Mouse (Mus musculus) lung, postnatal 0 days (tissue): ENCODE measurements around the gene Recql5. TPM values are rescaled to one million over a fixed set of nuclear protein-coding genes. Genes with fewer than 3 reads are reported as not detected.

Experiments used
- ATAC-seq: fragments of 200-750 bp; cut with Nextera tagmentation; 2 replicates; pipeline ENCODE4 v1.8.0; 2017; ENCODE audit warnings: moderate library complexity
- DNase-seq: peaks from one replicate; pipeline ENCODE4 v3.0.0-alpha.2; 2016; ENCODE audit warnings: low spot score
- H3K27ac ChIP-seq: fragments of 300-500 bp; sonication (generic); 2 replicates; pipeline ENCODE4 v1.5.1; 2014; ENCODE audit warnings: antibody characterized with exemption, mild to moderate bottlenecking, low read length, mixed read lengths
- H3K27me3 ChIP-seq: fragments of 300-500 bp; sonication (generic); replicated peaks from 2 replicates; pipeline ENCODE4 v1.6.1; 2014; ENCODE audit warnings: low read length, mixed read lengths; ENCODE audit not compliant: insufficient read depth
- H3K36me3 ChIP-seq: fragments of 300-500 bp; sonication (generic); 2 replicates; pipeline ENCODE4 v1.6.1; 2014; ENCODE audit warnings: low read length, mixed read lengths; ENCODE audit not compliant: insufficient read depth
- H3K4me1 ChIP-seq: fragments of 300-500 bp; sonication (generic); 2 replicates; pipeline ENCODE4 v1.6.1; 2014; ENCODE audit warnings: antibody characterized with exemption, low read depth, low read length, mixed read lengths; ENCODE audit not compliant: insufficient read depth
- H3K4me2 ChIP-seq: fragments of 300-500 bp; sonication (generic); replicated peaks from 2 replicates; pipeline ENCODE4 v1.6.1; 2014; ENCODE audit warnings: low read depth, mild to moderate bottlenecking, low read length, moderate library complexity, mixed read lengths
- H3K4me3 ChIP-seq: fragments of 300-500 bp; sonication (generic); 2 replicates; pipeline ENCODE4 v1.5.1; 2014; ENCODE audit warnings: low read depth, low read length
- H3K9ac ChIP-seq: fragments of 300-500 bp; sonication (generic); replicated peaks from 2 replicates; pipeline ENCODE4 v1.6.1; 2014; ENCODE audit warnings: low read depth, mild to moderate bottlenecking
- H3K9me3 ChIP-seq: fragments of 300-500 bp; sonication (generic); 2 replicates; pipeline ENCODE4 v1.6.1; 2016; ENCODE audit warnings: low read length, mixed read lengths
- CTCF ChIP-seq: IDR thresholded peaks from 2 replicates; pipeline ENCODE4 v1.5.1; 2016; ENCODE audit warnings: antibody characterized with exemption, mild to moderate bottlenecking
- EP300 ChIP-seq: IDR thresholded peaks from 2 replicates; pipeline ENCODE4 v1.6.1; 2016; ENCODE audit warnings: antibody characterized with exemption, mild to moderate bottlenecking, control low read depth
- WGBS: fragments of 180-500 bp; shearing (Covaris S2); extraction: QIAGEN DNeasy Blood & Tissue Kit; methylation state at CpG from one replicate; pipeline ENCODE4 v1.1.7; 2014; 5-methylcytosine and 5-hydroxymethylcytosine counted together
- polyA plus RNA-seq: library from polyadenylated mRNA; unstranded; fragments of >200 nt; fragmentation: Nextera tagmentation; extraction: Ambion mirVana; gene quantifications from 2 replicates; pipeline ENCODE4 v1.2.1, GENCODE M21; 2015

Recql5 gene
- polyA plus RNA-seq, 1 experiment from 2014 or later, result 9.2 TPM

GRCm38 (mm10) chr11:115883251-115883650 is 50.0 kb downstream of the Recql5 start:
- Histone ChIP-seq H3K4me3 (no peak overlapping the region), H3K4me2 (no peak overlapping the region), H3K4me1 (no peaks in the 10 kb centered on the region), H3K9ac (no peak overlapping the region), H3K36me3 (no peaks in the 10 kb centered on the region), H3K9me3 (no peaks in the 10 kb centered on the region), H3K27ac (no peak overlapping the region), H3K27me3 (no peaks in the 10 kb centered on the region)
- ATAC-seq (no peak), DNase-seq (no peak)
- 19% methylated on average over 16 of the region's 17 CpGs for WGBS
- TF ChIP-seq CTCF (no peak), EP300 (no peak)

- Histone ChIP-seq H3K27me3 (no peaks in the 10 kb centered on the region), H3K4me2 (no peak overlapping the region), H3K4me1 (no peaks in the 10 kb centered on the region), H3K36me3 (no peaks in the 10 kb centered on the region), H3K4me3 (no peak overlapping the region), H3K9ac (no peak overlapping the region), H3K27ac (no peak overlapping the region), H3K9me3 (no peaks in the 10 kb centered on the region)
- no peak for DNase-seq
- 28% methylated on average over 5 of the region's 5 CpGs for WGBS
- no peak for ATAC-seq
- TF ChIP-seq EP300, result no peak
- TF ChIP-seq CTCF, result peak; percentile 87
Measured at GRCm38 (mm10) chr11:115881002-115881401, 52.3 kb downstream of the Recql5 start.

GRCm38 (mm10) chr11:115878071-115878470 is 55.2 kb downstream of the Recql5 start:
- no peak for TF ChIP-seq CTCF
- TF ChIP-seq EP300, result no peak
- DNase-seq (no peak), ATAC-seq (no peak)
- Histone ChIP-seq H3K27me3 (no peaks in the 10 kb centered on the region), H3K36me3 (no peaks in the 10 kb centered on the region), H3K9me3 (no peaks in the 10 kb centered on the region), H3K4me3 (no peak overlapping the region), H3K4me2 (no peak overlapping the region), H3K4me1 (no peaks in the 10 kb centered on the region), H3K27ac (no peak overlapping the region), H3K9ac (no peak overlapping the region)
- 73% methylated on average over 8 of the region's 8 CpGs for WGBS

GRCm38 (mm10) chr11:115877174-115877755 is 56.0 kb downstream of the Recql5 start:
- ATAC-seq (no peak), DNase-seq (no peak)
- H3K27me3 ChIP-seq, result no peaks in the 10 kb centered on the region
- no peak overlapping the region for H3K4me3 ChIP-seq
- 53% methylated on average over 6 of the region's 6 CpGs for WGBS
- no peaks in the 10 kb centered on the region for H3K4me1 ChIP-seq
- H3K36me3 ChIP-seq, result no peaks in the 10 kb centered on the region
- no peak overlapping the region for H3K9ac ChIP-seq
- H3K27ac ChIP-seq, result no peak overlapping the region
- H3K4me2 ChIP-seq, result no peak overlapping the region
- H3K9me3 ChIP-seq, result no peaks in the 10 kb centered on the region
- TF ChIP-seq EP300, result no peak
- no peak for TF ChIP-seq CTCF

- DNase-seq (no peak), ATAC-seq (no peak)
- no peak overlapping the region for H3K4me2 ChIP-seq
- H3K9ac ChIP-seq, result no peak overlapping the region
- WGBS, result 80% methylated on average over 5 of the region's 5 CpGs
- no peaks in the 10 kb centered on the region for H3K27me3 ChIP-seq
- H3K4me1 ChIP-seq, result no peaks in the 10 kb centered on the region
- H3K36me3 ChIP-seq, result no peaks in the 10 kb centered on the region
- H3K9me3 ChIP-seq, result no peaks in the 10 kb centered on the region
- TF ChIP-seq EP300 (no peak), CTCF (peak; percentile 26)
- H3K4me3 ChIP-seq, result no peak overlapping the region
- H3K27ac ChIP-seq, result no peak overlapping the region
Measured at GRCm38 (mm10) chr11:115876438-115876837, 56.8 kb downstream of the Recql5 start.

- H3K9me3 ChIP-seq, result no peaks in the 10 kb centered on the region
- no peak for ATAC-seq
- TF ChIP-seq EP300, result no peak
- no peak for TF ChIP-seq CTCF
- no peak overlapping the region for H3K4me2 ChIP-seq
- 77% methylated on average over 3 of the region's 3 CpGs for WGBS
- no peak for DNase-seq
- no peaks in the 10 kb centered on the region for H3K27me3 ChIP-seq
- no peaks in the 10 kb centered on the region for H3K36me3 ChIP-seq
- no peaks in the 10 kb centered on the region for H3K4me1 ChIP-seq
- H3K9ac ChIP-seq, result no peak overlapping the region
- H3K4me3 ChIP-seq, result no peak overlapping the region
- no peak overlapping the region for H3K27ac ChIP-seq
Measured at GRCm38 (mm10) chr11:115875935-115876334, 57.3 kb downstream of the Recql5 start.

- H3K4me1 ChIP-seq, result no peaks in the 10 kb centered on the region
- no peak for TF ChIP-seq EP300
- TF ChIP-seq CTCF, result no peak
- no peaks in the 10 kb centered on the region for H3K27me3 ChIP-seq
- H3K36me3 ChIP-seq, result no peaks in the 10 kb centered on the region
- no peak overlapping the region for H3K27ac ChIP-seq
- no peaks in the 10 kb centered on the region for H3K9me3 ChIP-seq
- 53% methylated on average over 4 of the region's 4 CpGs for WGBS
- no peak for ATAC-seq
- H3K9ac ChIP-seq, result no peak overlapping the region
- no peak overlapping the region for H3K4me2 ChIP-seq
- no peak for DNase-seq
- H3K4me3 ChIP-seq, result no peak overlapping the region
Measured at GRCm38 (mm10) chr11:115872437-115872836, 60.8 kb downstream of the Recql5 start.
